In the genomic region with DNA sequence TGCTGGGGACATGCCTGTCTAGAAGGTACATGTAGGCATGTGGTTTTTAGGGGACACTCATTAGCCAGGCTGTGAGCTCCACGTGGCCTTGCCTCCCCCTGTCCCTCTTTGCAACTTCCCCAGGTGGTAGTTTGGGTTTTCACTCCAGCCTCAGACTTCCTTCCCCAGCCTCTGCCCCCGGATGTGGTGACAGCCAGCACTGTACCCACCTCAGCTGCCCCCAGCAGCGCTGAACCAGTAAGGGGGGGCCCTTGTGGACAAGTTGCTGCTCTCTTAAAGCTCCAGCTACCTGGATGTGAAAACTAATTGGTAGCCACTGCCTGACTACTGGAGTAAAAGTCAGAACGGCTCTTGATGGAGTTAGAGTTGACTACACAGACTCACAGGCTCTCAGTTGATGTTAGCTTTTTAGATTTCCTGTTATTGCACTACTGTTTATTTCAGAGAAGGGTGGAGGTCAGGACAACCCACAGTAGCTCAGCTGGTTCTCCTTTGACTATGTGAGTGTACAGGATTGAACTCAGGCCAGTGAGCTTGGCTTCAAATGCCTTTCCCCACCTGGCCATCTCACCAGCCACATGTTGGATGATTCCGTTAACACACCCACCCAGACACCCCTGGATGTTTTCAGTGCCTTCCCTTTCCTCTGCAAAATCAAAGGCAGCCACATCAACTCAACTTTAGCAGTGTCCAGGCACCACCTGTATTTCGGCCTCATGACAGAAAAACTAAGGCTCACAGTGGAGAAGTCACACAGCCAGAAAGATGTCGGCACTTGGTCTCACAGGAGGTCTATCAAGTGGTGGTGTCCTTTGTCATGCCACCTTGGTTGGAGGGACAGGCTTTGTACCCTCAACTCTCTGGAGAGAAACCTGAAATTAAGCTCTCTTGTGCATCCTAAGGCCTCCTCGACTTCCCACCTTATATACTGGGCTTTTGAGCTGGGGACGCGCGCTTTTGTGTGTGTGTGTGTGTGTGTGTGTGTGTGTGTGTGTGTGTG, we compare ENCODE assay signal across 8 mouse cellular contexts. TPM values are rescaled to one million over a fixed set of nuclear protein-coding genes. Genes with fewer than 3 reads are reported as not detected.
DNase-seq lines count a peak whose midpoint lies in the region; ATAC-seq and TF ChIP-seq lines count a peak whose summit lies in the region.

No protein-coding gene starts in this region.

- peaks cover 49% of the 10 kb centered on the region for H3K36me3 ChIP-seq in embryonic facial prominence, embryonic 13.5 days

- no peak for TF ChIP-seq POLR2A in cerebellum, adult 2 months (IDR thresholded peaks at IDR 0.05; ENCODE audit: borderline replicate concordance, insufficient read depth, low read length)

- no peak overlapping the region for H3K27ac ChIP-seq in cerebellum, adult 2 months (ENCODE audit: insufficient read depth, low read length)
- H3K27ac ChIP-seq in embryonic facial prominence, embryonic 13.5 days, result peak overlapping the region; percentile 90

- no peaks in the 10 kb centered on the region for H3K9me3 ChIP-seq in embryonic facial prominence, embryonic 13.5 days

- no peaks in the 10 kb centered on the region for H3K27me3 ChIP-seq in cerebellum, adult 2 months (ENCODE audit: control insufficient read depth, insufficient read depth, low read length)
- no peaks in the 10 kb centered on the region for H3K27me3 ChIP-seq in embryonic facial prominence, embryonic 13.5 days

- H3K9ac ChIP-seq in embryonic facial prominence, embryonic 13.5 days, result 0 out of 2 replicates have a peak overlapping the region, but pooled peaks have one; percentile 87

- peak overlapping the region; percentile 94 for H3K4me2 ChIP-seq in embryonic facial prominence, embryonic 13.5 days

- TF ChIP-seq CTCF in cerebellum, adult 2 months (IDR thresholded peaks at IDR 0.05; ENCODE audit: borderline replicate concordance, insufficient read depth, low read depth, low read length), result no peak

- peak overlapping the region; percentile 84 for H3K4me3 ChIP-seq in cerebellum, adult 2 months (replicated peaks; ENCODE audit: insufficient read depth, low read depth, low read length)
- H3K4me3 ChIP-seq in embryonic facial prominence, embryonic 13.5 days, result peak overlapping the region; percentile 63; the same call in 1 of the 2 replicates

- H3K4me1 ChIP-seq in cerebellum, adult 2 months (ENCODE audit: control insufficient read depth, insufficient read depth, low read length), result no peaks in the 10 kb centered on the region
- peaks cover 35% of the 10 kb centered on the region for H3K4me1 ChIP-seq in embryonic facial prominence, embryonic 13.5 days

- ATAC-seq in embryonic facial prominence, embryonic 13.5 days (ENCODE audit: insufficient number of reproducible peaks, insufficient read depth, low FRiP score, low TSS enrichment, low read depth), result no peak
- peak; percentile 72 for ATAC-seq in inflammation-experienced regulatory T-cells, adult 6 months
- no peak for ATAC-seq in frontal cortex, adult (ENCODE audit: low TSS enrichment)

- 38% methylated on average over 11 of the region's 11 CpGs for WGBS in cerebellum, adult 2 months
- 40% methylated on average over 11 of the region's 11 CpGs for WGBS in embryonic facial prominence, embryonic 13.5 days

- DNase-seq in cerebellum, adult 2 months, result no peak
- DNase-seq in cerebellum, postnatal 25 days, result no peak
- DNase-seq in lung, postnatal 4 days, result peak; percentile 53 to 65
- peak; percentile 65 to 80 for DNase-seq in spleen, postnatal 4 days (ENCODE audit: low spot score in 2 of 2)
- no peak for DNase-seq in right cerebral cortex, postnatal 4 days

RNA-seq across cellular contexts. Expression of a gene that starts 0.8 kb away (rescaled TPM):
- polyA plus RNA-seq in cerebellum, adult 2 months (2012; rRNA removed), result 6.5 and 7.5 TPM in 2 replicates
- 20.5 and 20.8 TPM in 2 replicates for polyA plus RNA-seq in embryonic facial prominence, embryonic 13.5 days (2015; fragmentation: Nextera tagmentation; extraction: Ambion mirVana)
- 10 to 100 TPM; 38.3 to 51.4 (median 47.1) TPM for polyA plus RNA-seq in inflammation-experienced regulatory T-cells, adult 6 months (2017; shearing (Covaris generic))

RNA-seq across cellular contexts. Expression of a gene that starts 25.3 kb away (rescaled TPM):
- polyA plus RNA-seq in cerebellum, adult 2 months (2012; rRNA removed), result 38.6 and 38.9 TPM in 2 replicates
- polyA plus RNA-seq in embryonic facial prominence, embryonic 13.5 days (2015; fragmentation: Nextera tagmentation; extraction: Ambion mirVana), result 26.8 and 30.5 TPM in 2 replicates
- 1 to 10 TPM; 5.7 to 9.6 (median 8.9) TPM for polyA plus RNA-seq in inflammation-experienced regulatory T-cells, adult 6 months (2017; shearing (Covaris generic))

RNA-seq across cellular contexts. Expression of a gene that starts 26.2 kb away (rescaled TPM):
- polyA plus RNA-seq in cerebellum, adult 2 months (2012; rRNA removed), result 158 and 160 TPM in 2 replicates
- polyA plus RNA-seq in embryonic facial prominence, embryonic 13.5 days (2015; fragmentation: Nextera tagmentation; extraction: Ambion mirVana), result 122 and 124 TPM in 2 replicates
- polyA plus RNA-seq in inflammation-experienced regulatory T-cells, adult 6 months (2017; shearing (Covaris generic)), result 10 to 100 TPM; 16.1 to 24.1 (median 19.7) TPM

RNA-seq across cellular contexts. Expression of a gene that starts 33.3 kb away (rescaled TPM):
- 60.8 and 68.2 TPM in 2 replicates for polyA plus RNA-seq in cerebellum, adult 2 months (2012; rRNA removed)
- polyA plus RNA-seq in embryonic facial prominence, embryonic 13.5 days (2015; fragmentation: Nextera tagmentation; extraction: Ambion mirVana), result 4.9 TPM in 2 replicates
- not detected for polyA plus RNA-seq in inflammation-experienced regulatory T-cells, adult 6 months (2017; shearing (Covaris generic))

RNA-seq across cellular contexts. Expression of a gene that starts 49.7 kb away (rescaled TPM):
- polyA plus RNA-seq in cerebellum, adult 2 months (2012; rRNA removed), result 10.0 and 14.0 TPM in 2 replicates
- polyA plus RNA-seq in embryonic facial prominence, embryonic 13.5 days (2015; fragmentation: Nextera tagmentation; extraction: Ambion mirVana), result 19.9 and 32.0 TPM in 2 replicates
- not detected for polyA plus RNA-seq in inflammation-experienced regulatory T-cells, adult 6 months (2017; shearing (Covaris generic))

Comparison
In these comparisons a context has a peak if more than half of its experiments do, and no peak if none do; other contexts are left out.
1. DNase-seq: peak in lung, postnatal 4 days (2 of 2) and spleen, postnatal 4 days (2 of 2); none in cerebellum, adult 2 months (0 of 2), cerebellum, postnatal 25 days (0 of 2) and right cerebral cortex, postnatal 4 days (single experiment).